Mouse (Mus musculus): ENCODE measurements around the gene Myod1.

Gene Myod1

GRCm38 (mm10) chr7:46376172-46377007 lies at the start of gene Myod1:
TSS of gene Myod1 (plus strand) at chr7:46376474.
- ATAC-seq (ENCODE audit: insufficient number of reproducible peaks, low FRiP score, low TSS enrichment): no peak

GRCm38 (mm10) chr7:46327896-46328295 lies 48.4 kb upstream of the Myod1 start:
- ATAC-seq (ENCODE audit: insufficient number of reproducible peaks, low FRiP score, low TSS enrichment): no peak

GRCm38 (mm10) chr7:46337397-46337796 lies 38.9 kb upstream of the Myod1 start:
- ATAC-seq (ENCODE audit: insufficient number of reproducible peaks, low FRiP score, low TSS enrichment): no peak

GRCm38 (mm10) chr7:46339818-46340217 lies 36.5 kb upstream of the Myod1 start:
- ATAC-seq (ENCODE audit: insufficient number of reproducible peaks, low FRiP score, low TSS enrichment): no peak

- no peak for ATAC-seq (ENCODE audit: insufficient number of reproducible peaks, low FRiP score, low TSS enrichment)
These were observed 36.0 kb upstream of the Myod1 start for GRCm38 (mm10) chr7:46340295-46340694.

- ATAC-seq (ENCODE audit: insufficient number of reproducible peaks, low FRiP score, low TSS enrichment): no peak
These were observed 34.8 kb upstream of the Myod1 start for GRCm38 (mm10) chr7:46341471-46341870.

GRCm38 (mm10) chr7:46347692-46348091 lies 28.6 kb upstream of the Myod1 start:
- no peak for ATAC-seq (ENCODE audit: insufficient number of reproducible peaks, low FRiP score, low TSS enrichment)

GRCm38 (mm10) chr7:46348813-46349212 lies 27.5 kb upstream of the Myod1 start:
- no peak for ATAC-seq (ENCODE audit: insufficient number of reproducible peaks, low FRiP score, low TSS enrichment)

GRCm38 (mm10) chr7:46350119-46350702 lies 26.1 kb upstream of the Myod1 start:
- ATAC-seq (ENCODE audit: insufficient number of reproducible peaks, low FRiP score, low TSS enrichment): no peak

- no peak for ATAC-seq (ENCODE audit: insufficient number of reproducible peaks, low FRiP score, low TSS enrichment)
These were observed 23.5 kb upstream of the Myod1 start for GRCm38 (mm10) chr7:46352748-46353147.

- ATAC-seq (ENCODE audit: insufficient number of reproducible peaks, low FRiP score, low TSS enrichment): no peak
These were observed 23.1 kb upstream of the Myod1 start for GRCm38 (mm10) chr7:46353216-46353615.

GRCm38 (mm10) chr7:46353875-46354274 lies 22.4 kb upstream of the Myod1 start:
- ATAC-seq (ENCODE audit: insufficient number of reproducible peaks, low FRiP score, low TSS enrichment): no peak

- no peak for ATAC-seq (ENCODE audit: insufficient number of reproducible peaks, low FRiP score, low TSS enrichment)
These were observed 14.5 kb upstream of the Myod1 start for GRCm38 (mm10) chr7:46361776-46362175.

- ATAC-seq (ENCODE audit: insufficient number of reproducible peaks, low FRiP score, low TSS enrichment): no peak
These were observed 12.1 kb upstream of the Myod1 start for GRCm38 (mm10) chr7:46364154-46364553.

GRCm38 (mm10) chr7:46365810-46366209 lies 10.5 kb upstream of the Myod1 start:
- ATAC-seq (ENCODE audit: insufficient number of reproducible peaks, low FRiP score, low TSS enrichment): no peak

GRCm38 (mm10) chr7:46371104-46371503 lies 5.2 kb upstream of the Myod1 start:
- no peak for ATAC-seq (ENCODE audit: insufficient number of reproducible peaks, low FRiP score, low TSS enrichment)

- ATAC-seq (ENCODE audit: insufficient number of reproducible peaks, low FRiP score, low TSS enrichment): no peak
These were observed 703 bp downstream of the Myod1 start for GRCm38 (mm10) chr7:46377008-46377346.

- no peak for ATAC-seq (ENCODE audit: insufficient number of reproducible peaks, low FRiP score, low TSS enrichment)
These were observed 1.8 kb downstream of the Myod1 start for GRCm38 (mm10) chr7:46378123-46378522.

- ATAC-seq (ENCODE audit: insufficient number of reproducible peaks, low FRiP score, low TSS enrichment): no peak
These were observed 2.7 kb downstream of the Myod1 start for GRCm38 (mm10) chr7:46378983-46379382.

- ATAC-seq (ENCODE audit: insufficient number of reproducible peaks, low FRiP score, low TSS enrichment): no peak
These were observed 4.4 kb downstream of the Myod1 start for GRCm38 (mm10) chr7:46380625-46381024.

- no peak for ATAC-seq (ENCODE audit: insufficient number of reproducible peaks, low FRiP score, low TSS enrichment)
These were observed 11.2 kb downstream of the Myod1 start for GRCm38 (mm10) chr7:46387430-46387829.

GRCm38 (mm10) chr7:46389456-46390085 lies 13.3 kb downstream of the Myod1 start:
- ATAC-seq (ENCODE audit: insufficient number of reproducible peaks, low FRiP score, low TSS enrichment): no peak
